Mouse (Mus musculus) brown adipose tissue, adult 24 weeks (tissue): Measurements from ENCODE around the gene Flywch1. TPM values are rescaled to one million over a fixed set of nuclear protein-coding genes. Genes with fewer than 3 reads are reported as not detected.

ENCODE experiments used
- H3K27ac ChIP-seq: fragments of 200-500 bp; replicated peaks from 2 replicates; pipeline ENCODE4 v1.5.1; 2012; ENCODE audit warnings: low read depth, mild to moderate bottlenecking, low read length
- H3K4me1 ChIP-seq: fragments of 200-500 bp; 2 replicates; pipeline ENCODE4 v1.6.1; 2012; ENCODE audit warnings: low read length, mixed read lengths; ENCODE audit not compliant: control insufficient read depth, insufficient read depth, insufficient read length
- H3K4me3 ChIP-seq: fragments of 200-500 bp; 2 replicates; pipeline ENCODE4 v1.5.1; 2012; ENCODE audit warnings: low read depth, mild to moderate bottlenecking, low read length, moderate library complexity; ENCODE audit not compliant: insufficient read depth
- polyA plus RNA-seq: library from polyadenylated mRNA; stranded (reverse); fragments of >200 nt; gene quantifications from 2 replicates; pipeline ENCODE4 v1.2.4, GENCODE M21; 2012; ENCODE audit not compliant: missing spikeins, insufficient read depth, insufficient read length

Gene Flywch1
- polyA plus RNA-seq, 1 experiment, result 25.8 TPM

DNA sequence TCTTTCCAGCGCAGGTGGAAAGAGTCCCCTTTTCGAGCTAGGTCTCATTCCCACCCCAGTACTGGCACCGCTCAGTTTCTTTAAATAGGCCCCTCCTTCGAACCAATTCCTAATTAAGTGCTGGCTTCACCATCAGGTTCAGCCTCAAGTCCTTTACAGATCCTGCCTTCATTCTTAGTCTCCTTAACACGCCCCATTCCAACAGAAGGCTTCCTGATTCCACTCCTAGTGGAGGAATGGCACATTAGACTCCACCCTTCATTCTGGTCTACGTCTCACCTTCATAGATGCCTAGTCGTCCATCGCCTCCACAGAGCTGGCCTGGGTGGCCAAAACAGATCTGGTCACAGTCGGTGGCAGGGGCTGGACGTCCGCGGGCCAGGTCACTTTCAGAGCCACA, 28.5 kb downstream of the Flywch1 start:
- Histone ChIP-seq H3K4me1 (peaks cover 3% of the 10 kb centered on the region; the same call in 1 of the 2 replicates), H3K27ac (no peak overlapping the region), H3K4me3 (peak overlapping the region; percentile 32; the same call in 1 of the 2 replicates)

DNA sequence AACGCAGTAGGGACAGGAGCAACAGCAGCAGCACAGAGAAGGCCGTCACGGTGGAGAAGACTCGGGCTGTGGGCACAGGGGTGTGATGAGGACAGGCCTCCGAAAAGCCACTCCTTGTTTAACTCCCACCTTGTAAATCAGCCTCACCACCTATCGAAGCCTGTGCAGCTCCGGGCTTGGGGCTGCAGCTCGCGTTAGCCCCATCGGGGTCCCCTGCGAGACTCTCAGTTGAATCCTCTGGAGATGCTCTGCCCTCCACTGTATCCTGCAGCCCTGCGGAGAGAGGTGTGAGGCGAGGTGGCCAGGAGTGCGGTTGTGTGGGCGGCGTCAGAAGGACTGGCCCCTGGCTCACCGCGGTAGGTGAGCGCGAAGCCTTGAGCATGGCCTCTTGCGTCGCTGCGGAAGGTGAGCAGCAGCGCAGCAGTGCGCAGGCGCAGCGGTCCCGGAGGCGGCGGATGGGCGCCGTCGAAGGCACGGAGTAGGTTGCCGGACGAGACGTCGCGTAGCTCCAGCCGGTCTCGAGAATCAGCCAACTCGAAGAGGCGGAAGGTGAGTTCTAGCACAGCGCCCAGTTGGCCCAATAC, 29.1 kb downstream of the Flywch1 start:
- Histone ChIP-seq H3K4me3 (peak overlapping the region; percentile 32), H3K27ac (no peak overlapping the region), H3K4me1 (peaks cover 7% of the 10 kb centered on the region; the same call in 1 of the 2 replicates)

GRCm38 (mm10) chr17:23741359-23742209, 29.8 kb downstream of the Flywch1 start:
- no peak overlapping the region for H3K27ac ChIP-seq
- H3K4me3 ChIP-seq, result peak overlapping the region; percentile 32
- peaks cover 7% of the 10 kb centered on the region; the same call in 1 of the 2 replicates for H3K4me1 ChIP-seq

DNA sequence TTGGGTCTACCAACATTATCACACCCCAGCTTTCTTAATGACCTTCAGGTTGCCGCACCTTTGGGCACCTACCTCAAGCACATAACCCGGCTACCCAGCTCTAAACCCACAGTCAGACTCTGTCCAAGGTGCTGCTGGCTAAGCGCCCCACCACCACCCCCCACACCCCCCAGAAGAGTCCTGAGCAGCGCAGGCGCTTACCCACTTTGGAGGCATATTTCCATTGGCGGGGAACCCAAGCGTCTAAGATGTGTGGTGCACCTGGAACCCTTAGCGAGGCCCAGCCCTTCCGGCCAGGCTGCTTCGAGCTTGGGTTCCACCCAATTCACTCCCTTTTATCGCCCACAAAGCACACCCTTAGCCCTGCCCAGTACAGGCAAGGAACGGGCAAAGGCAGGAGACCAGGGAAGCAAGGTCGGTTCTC, 30.8 kb downstream of the Flywch1 start, which contains the start of gene Paqr4:
Paqr4 (minus strand) TSS at position 270 of the 424 bp plus-strand sequence.
- peak within 1 kb of the TSS; percentile 89 for H3K4me3 ChIP-seq
- H3K4me1 ChIP-seq, result peaks cover 7% of the 10 kb centered on the region; the same call in 1 of the 2 replicates
- H3K27ac ChIP-seq, result peak within 1 kb of the TSS; percentile 69

GRCm38 (mm10) chr17:23740136-23740584, 31.2 kb downstream of the Flywch1 start:
- Histone ChIP-seq H3K27ac (peak overlapping the region; percentile 69), H3K4me1 (peaks cover 7% of the 10 kb centered on the region; the same call in 1 of the 2 replicates), H3K4me3 (peak overlapping the region; percentile 89)

- peak overlapping the region; percentile 89 for H3K4me3 ChIP-seq
- peaks cover 7% of the 10 kb centered on the region; the same call in 1 of the 2 replicates for H3K4me1 ChIP-seq
- H3K27ac ChIP-seq, result peak overlapping the region; percentile 69
Measured at GRCm38 (mm10) chr17:23739202-23740135, 31.9 kb downstream of the Flywch1 start.

DNA sequence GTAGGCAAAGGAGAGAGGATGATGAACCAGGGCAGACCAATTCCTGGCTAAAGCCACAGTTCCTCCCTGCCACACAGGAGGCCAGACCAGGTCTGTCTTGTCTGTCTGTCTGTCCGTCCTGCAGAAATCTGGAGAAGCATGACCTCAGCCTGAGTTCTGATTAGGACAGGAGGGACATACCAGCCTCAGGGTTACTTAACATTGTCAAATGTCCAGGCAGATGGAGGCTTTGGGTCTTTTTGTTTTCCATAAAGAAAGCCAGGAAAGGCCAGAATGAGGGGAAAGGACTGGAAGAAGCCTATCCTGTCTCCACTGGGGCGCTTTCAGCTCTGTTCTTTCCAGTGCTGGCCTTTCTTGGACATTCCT, 32.6 kb downstream of the Flywch1 start:
- Histone ChIP-seq H3K4me3 (peak overlapping the region; percentile 89), H3K4me1 (peaks cover 7% of the 10 kb centered on the region; the same call in 1 of the 2 replicates), H3K27ac (no peak overlapping the region)

DNA sequence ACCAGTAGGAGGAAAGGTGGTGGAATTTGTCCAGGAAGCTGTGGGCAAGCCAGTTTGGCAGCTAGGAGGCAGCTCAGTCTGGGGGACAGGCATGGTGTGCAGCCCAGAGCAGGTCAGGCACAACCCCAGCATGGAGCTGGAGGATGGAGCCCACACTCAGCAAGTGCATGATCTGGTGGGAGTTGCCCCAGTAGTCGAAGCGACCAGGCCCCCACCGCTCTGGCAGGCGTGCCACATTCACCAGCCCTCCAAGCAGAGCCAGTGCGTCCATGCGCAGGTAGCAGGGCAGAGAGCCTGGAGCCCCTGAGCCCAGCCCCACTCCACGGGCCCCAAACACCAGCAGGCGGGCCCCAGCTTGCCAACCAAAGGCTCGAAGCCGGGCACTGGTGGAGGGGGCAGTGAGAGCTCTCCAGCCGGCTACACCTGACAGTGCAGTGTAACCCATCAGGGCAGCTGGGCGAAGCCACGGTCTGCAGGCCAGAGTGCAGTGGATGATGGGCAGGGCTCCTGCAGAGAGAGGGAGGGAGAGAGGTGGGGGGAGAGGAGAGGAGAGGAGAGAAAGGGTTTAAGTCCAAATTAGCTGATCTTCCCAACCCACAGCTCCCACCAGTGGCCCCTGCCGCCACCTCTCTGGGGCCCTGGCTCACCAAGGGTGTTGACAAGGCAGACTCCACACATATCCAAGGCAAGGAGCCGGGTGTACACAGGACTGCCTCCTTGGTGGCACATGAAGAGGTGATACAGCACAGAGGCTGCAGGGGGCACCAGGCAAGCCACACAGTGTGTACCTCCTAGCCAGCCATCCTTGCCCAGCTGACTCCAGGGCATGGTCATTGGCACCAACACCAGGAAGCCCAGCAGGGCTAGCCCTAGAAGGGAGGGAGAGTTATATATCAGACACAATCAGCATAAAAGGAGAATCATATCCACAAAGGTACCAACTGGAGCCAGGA, 33.6 kb downstream of the Flywch1 start:
- Histone ChIP-seq H3K4me3 (no peak overlapping the region), H3K27ac (no peak overlapping the region), H3K4me1 (peaks cover 7% of the 10 kb centered on the region; the same call in 1 of the 2 replicates)

GRCm38 (mm10) chr17:23734341-23734740, 37.1 kb downstream of the Flywch1 start:
- Histone ChIP-seq H3K27ac (no peak overlapping the region), H3K4me3 (no peak overlapping the region), H3K4me1 (peaks cover 7% of the 10 kb centered on the region)

DNA sequence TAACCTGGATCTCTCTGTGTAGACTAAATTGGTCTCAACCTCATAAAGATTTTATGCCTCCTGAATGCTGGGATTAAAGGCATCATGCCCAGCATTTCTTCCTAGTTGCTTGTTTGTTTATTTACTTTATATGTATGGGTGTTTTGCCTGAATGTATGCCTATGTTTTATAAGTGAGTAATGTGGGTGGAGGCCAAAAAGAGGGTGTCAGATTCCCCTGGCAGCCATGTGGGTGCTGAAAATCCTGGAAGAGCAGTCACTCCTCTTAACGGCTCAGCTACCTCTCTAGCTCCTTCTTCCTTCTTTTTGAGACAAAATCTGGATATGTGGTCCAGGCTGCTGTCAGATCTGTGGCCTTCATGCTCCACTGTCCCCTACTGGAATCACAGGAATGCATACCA, 41.0 kb downstream of the Flywch1 start:
- Histone ChIP-seq H3K4me1 (no peaks in the 10 kb centered on the region; the same call in none of the 2 replicates), H3K27ac (no peak overlapping the region), H3K4me3 (no peak overlapping the region)

GRCm38 (mm10) chr17:23726758-23727142, 44.7 kb downstream of the Flywch1 start:
- H3K4me3 ChIP-seq, result peak overlapping the region; percentile 72
- 0 out of 2 replicates have a peak overlapping the region, but pooled peaks have one; percentile 9 for H3K27ac ChIP-seq

GRCm38 (mm10) chr17:23725999-23726757, 45.2 kb downstream of the Flywch1 start, which contains the start of gene Pkmyt1:
Gene Pkmyt1, plus strand, starts transcription at chr17:23726336.
- peak within 1 kb of the TSS; percentile 72 for H3K4me3 ChIP-seq
- H3K4me1 ChIP-seq, result no peaks in the 10 kb centered on the region; the same call in 1 of the 2 replicates
- peak within 1 kb of the TSS; percentile 42 for H3K27ac ChIP-seq

More at GRCm38 (mm10) chr17:23726758-23727142, 44.7 kb downstream of the Flywch1 start:
- H3K4me1 ChIP-seq, result no peaks in the 10 kb centered on the region; the same call in 1 of the 2 replicates

DNA sequence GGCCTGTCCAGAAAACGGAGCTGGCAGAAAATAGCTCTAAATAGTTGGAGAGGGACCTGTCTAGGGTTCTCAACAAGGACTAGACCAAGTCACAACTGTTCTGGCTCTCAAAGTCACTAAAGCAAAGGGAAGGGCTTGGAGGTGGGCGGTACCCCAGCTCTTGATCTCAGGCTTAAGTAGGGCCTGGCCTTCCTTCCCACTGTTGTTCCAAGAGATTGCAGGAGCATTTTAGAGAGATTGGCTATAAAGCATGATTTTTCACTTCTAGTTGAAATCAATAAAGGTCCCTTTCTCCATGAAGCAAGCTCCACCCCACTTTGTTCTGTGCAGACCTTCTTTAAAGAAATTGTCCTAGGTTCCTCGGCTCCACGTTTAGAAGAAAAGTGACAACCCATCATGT, 45.9 kb downstream of the Flywch1 start:
- Histone ChIP-seq H3K27ac (no peak overlapping the region), H3K4me1 (no peaks in the 10 kb centered on the region), H3K4me3 (peak overlapping the region; percentile 64)
